Mouse (Mus musculus): ENCODE measurements around the gene Taf1b. TPM values are rescaled to one million over a fixed set of nuclear protein-coding genes. Genes with fewer than 3 reads are reported as not detected.

Taf1b gene
- total and polyA plus RNA-seq, 3 experiments: 2.7 to 43.1 (median 38.8) TPM

GRCm38 (mm10) chr12:24567606-24568005, 69.4 kb downstream of the Taf1b start:
- TF ChIP-seq POLR2AphosphoS5 (IDR thresholded peaks at IDR 0.05; ENCODE audit: insufficient replicate concordance, low read depth, low read length) (no peak), TAL1 (conservative IDR thresholded peaks at IDR 0.05; ENCODE audit: low read depth, low read length) (no peak), GATA2 (IDR thresholded peaks at IDR 0.05; ENCODE audit: borderline replicate concordance, low read depth, low read length) (no peak), CTCF (IDR thresholded peaks at IDR 0.05; ENCODE audit: low read depth, low read length) (no peak), GATA1 (IDR thresholded peaks at IDR 0.05; ENCODE audit: borderline replicate concordance, low read length) (no peak)
- ATAC-seq (ENCODE audit: extremely low read depth, insufficient number of reproducible peaks, low FRiP score, poor library complexity, severe bottlenecking) (no peak), DNase-seq (ENCODE audit: low spot score) (no peak)
- H3K4me1 ChIP-seq (ENCODE audit: insufficient read depth, low read depth, low read length): peaks cover 12% of the 10 kb centered on the region
- no peaks in the 10 kb centered on the region for H3K36me3 ChIP-seq (replicated peaks)
- peaks cover 26% of the 10 kb centered on the region for H3K27me3 ChIP-seq (ENCODE audit: insufficient read depth, low read length)
- no peak overlapping the region for H3K4me3 ChIP-seq (ENCODE audit: low read depth, low read length)
- H3K9me3 ChIP-seq (replicated peaks): no peaks in the 10 kb centered on the region; the same call in 1 of the 2 replicates

GRCm38 (mm10) chr12:24571523-24572392, 73.6 kb downstream of the Taf1b start, which contains the start of gene Grhl1:
Gene Grhl1, plus strand, starts transcription at chr12:24572283.
- peak; percentile 98 for ATAC-seq (ENCODE audit: extremely low read depth, insufficient number of reproducible peaks, low FRiP score, poor library complexity, severe bottlenecking)
- TF ChIP-seq GATA2 (IDR thresholded peaks at IDR 0.05; ENCODE audit: borderline replicate concordance, low read depth, low read length): no peak
- TF ChIP-seq GATA1 (IDR thresholded peaks at IDR 0.05; ENCODE audit: borderline replicate concordance, low read length): no peak
- no peak for TF ChIP-seq POLR2AphosphoS5 (IDR thresholded peaks at IDR 0.05; ENCODE audit: insufficient replicate concordance, low read depth, low read length)
- no peak for TF ChIP-seq TAL1 (conservative IDR thresholded peaks at IDR 0.05; ENCODE audit: low read depth, low read length)
- TF ChIP-seq CTCF (IDR thresholded peaks at IDR 0.05; ENCODE audit: low read depth, low read length): no peak
- H3K36me3 ChIP-seq (replicated peaks): peaks cover 8% of the 10 kb centered on the region
- peak within 1 kb of the TSS; percentile 74 for H3K4me3 ChIP-seq (ENCODE audit: low read depth, low read length)
- no peaks in the 10 kb centered on the region; the same call in 1 of the 2 replicates for H3K9me3 ChIP-seq (replicated peaks)
- H3K27me3 ChIP-seq (ENCODE audit: insufficient read depth, low read length): peaks cover 11% of the 10 kb centered on the region
- DNase-seq (ENCODE audit: low spot score): peak; percentile 99
- peaks cover 17% of the 10 kb centered on the region for H3K4me1 ChIP-seq (ENCODE audit: insufficient read depth, low read depth, low read length)

- no peak for TF ChIP-seq CTCF (IDR thresholded peaks at IDR 0.05; ENCODE audit: low read depth, low read length)
- TF ChIP-seq POLR2AphosphoS5 (IDR thresholded peaks at IDR 0.05; ENCODE audit: insufficient replicate concordance, low read depth, low read length): no peak
- TF ChIP-seq TAL1 (conservative IDR thresholded peaks at IDR 0.05; ENCODE audit: low read depth, low read length): no peak
- no peak for TF ChIP-seq GATA1 (IDR thresholded peaks at IDR 0.05; ENCODE audit: borderline replicate concordance, low read length)
- no peak for TF ChIP-seq GATA2 (IDR thresholded peaks at IDR 0.05; ENCODE audit: borderline replicate concordance, low read depth, low read length)
- peak; percentile 45 for DNase-seq (ENCODE audit: low spot score)
- ATAC-seq (ENCODE audit: extremely low read depth, insufficient number of reproducible peaks, low FRiP score, poor library complexity, severe bottlenecking): no peak
- peak overlapping the region; percentile 74 for H3K4me3 ChIP-seq (ENCODE audit: low read depth, low read length)
- peaks cover 17% of the 10 kb centered on the region for H3K4me1 ChIP-seq (ENCODE audit: insufficient read depth, low read depth, low read length)
- peaks cover 14% of the 10 kb centered on the region for H3K36me3 ChIP-seq (replicated peaks)
- H3K9me3 ChIP-seq (replicated peaks): no peaks in the 10 kb centered on the region; the same call in 1 of the 2 replicates
- H3K27me3 ChIP-seq (ENCODE audit: insufficient read depth, low read length): peaks cover 4% of the 10 kb centered on the region; the same call in 1 of the 2 replicates
Observed at GRCm38 (mm10) chr12:24572421-24573274, 74.5 kb downstream of the Taf1b start.

DNA sequence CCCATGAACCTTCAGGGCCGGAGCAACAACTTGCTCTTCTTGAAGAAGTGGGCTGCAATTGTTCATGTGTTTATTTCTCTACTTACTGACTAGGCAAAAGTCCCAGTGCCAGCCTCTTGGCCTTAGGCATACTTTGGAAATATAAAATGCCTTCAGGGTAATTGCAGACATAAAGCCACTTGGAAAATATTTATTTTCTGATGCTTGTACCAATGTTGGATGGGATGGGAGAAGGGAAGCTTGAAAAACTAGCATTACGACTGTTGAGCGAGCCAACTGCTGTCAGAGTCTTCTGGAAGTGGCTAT, 75.1 kb downstream of the Taf1b start:
- DNase-seq (ENCODE audit: low spot score): no peak
- Histone ChIP-seq H3K9me3 (replicated peaks) (no peaks in the 10 kb centered on the region; the same call in 1 of the 2 replicates), H3K36me3 (replicated peaks) (peaks cover 19% of the 10 kb centered on the region), H3K4me3 (ENCODE audit: low read depth, low read length) (no peak overlapping the region), H3K27me3 (ENCODE audit: insufficient read depth, low read length) (0 out of 2 replicates have a peak, but pooled peaks cover 3% of the 10 kb centered on the region), H3K4me1 (ENCODE audit: insufficient read depth, low read depth, low read length) (peaks cover 17% of the 10 kb centered on the region)
- TF ChIP-seq GATA2 (IDR thresholded peaks at IDR 0.05; ENCODE audit: borderline replicate concordance, low read depth, low read length) (no peak), TAL1 (conservative IDR thresholded peaks at IDR 0.05; ENCODE audit: low read depth, low read length) (no peak), GATA1 (IDR thresholded peaks at IDR 0.05; ENCODE audit: borderline replicate concordance, low read length) (no peak), CTCF (IDR thresholded peaks at IDR 0.05; ENCODE audit: low read depth, low read length) (no peak), POLR2AphosphoS5 (IDR thresholded peaks at IDR 0.05; ENCODE audit: insufficient replicate concordance, low read depth, low read length) (no peak)
- ATAC-seq (ENCODE audit: extremely low read depth, insufficient number of reproducible peaks, low FRiP score, poor library complexity, severe bottlenecking): no peak

- H3K4me1 ChIP-seq (ENCODE audit: insufficient read depth, low read depth, low read length): peaks cover 17% of the 10 kb centered on the region
- H3K9me3 ChIP-seq (replicated peaks): no peaks in the 10 kb centered on the region; the same call in 1 of the 2 replicates
- no peak overlapping the region for H3K4me3 ChIP-seq (ENCODE audit: low read depth, low read length)
- 0 out of 2 replicates have a peak, but pooled peaks cover 3% of the 10 kb centered on the region for H3K27me3 ChIP-seq (ENCODE audit: insufficient read depth, low read length)
- TF ChIP-seq POLR2AphosphoS5 (IDR thresholded peaks at IDR 0.05; ENCODE audit: insufficient replicate concordance, low read depth, low read length) (no peak), CTCF (IDR thresholded peaks at IDR 0.05; ENCODE audit: low read depth, low read length) (no peak), GATA2 (IDR thresholded peaks at IDR 0.05; ENCODE audit: borderline replicate concordance, low read depth, low read length) (no peak), GATA1 (IDR thresholded peaks at IDR 0.05; ENCODE audit: borderline replicate concordance, low read length) (no peak), TAL1 (conservative IDR thresholded peaks at IDR 0.05; ENCODE audit: low read depth, low read length) (no peak)
- DNase-seq (ENCODE audit: low spot score) (no peak), ATAC-seq (ENCODE audit: extremely low read depth, insufficient number of reproducible peaks, low FRiP score, poor library complexity, severe bottlenecking) (no peak)
- H3K36me3 ChIP-seq (replicated peaks): peaks cover 25% of the 10 kb centered on the region
Observed at GRCm38 (mm10) chr12:24574870-24575269, 76.7 kb downstream of the Taf1b start.

Data from G1E (cell line).